Mouse (Mus musculus) spleen, adult 2 months (tissue): ENCODE data around the gene Wdfy3. TPM values are rescaled to one million over a fixed set of nuclear protein-coding genes. Genes with fewer than 3 reads are reported as not detected.

Source experiments
- DNase-seq, 2 experiments: peaks; one replicate each; pipeline versions ENCODE4 v3.0.0 to v3.0.0-alpha.2; 2012 to 2021; ENCODE audit warnings: low spot score in 2 of 2, low read depth in 1 of 2
- H3K27ac ChIP-seq: fragments of 200-500 bp; 2 replicates; pipeline ENCODE4 v1.5.1; 2012; ENCODE audit warnings: low read length, inconsistent platforms; ENCODE audit not compliant: insufficient read depth
- H3K27me3 ChIP-seq: fragments of 200-500 bp; 2 replicates; pipeline ENCODE4 v1.6.1; 2012; ENCODE audit warnings: mild to moderate bottlenecking, moderate library complexity, low read length, inconsistent platforms; ENCODE audit not compliant: control insufficient read depth, insufficient read depth
- H3K36me3 ChIP-seq: fragments of 200-500 bp; 2 replicates; pipeline ENCODE4 v1.6.1; 2012; ENCODE audit warnings: mild to moderate bottlenecking, low read length, inconsistent platforms; ENCODE audit not compliant: control insufficient read depth, insufficient read depth
- H3K4me1 ChIP-seq: fragments of 200-500 bp; 2 replicates; pipeline ENCODE4 v1.6.1; 2011; ENCODE audit warnings: inconsistent platforms; ENCODE audit not compliant: control insufficient read depth, insufficient read depth, insufficient read length
- H3K4me3 ChIP-seq: fragments of 200-500 bp; 2 replicates; pipeline ENCODE4 v1.5.1; 2011; ENCODE audit warnings: mild to moderate bottlenecking, inconsistent platforms; ENCODE audit not compliant: insufficient read depth, insufficient read length; ENCODE audit errors: extremely low read depth
- CTCF ChIP-seq: fragments of 200-500 bp; IDR thresholded peaks from 2 replicates; pipeline ENCODE4 v1.5.1; 2011; ENCODE audit warnings: mild to moderate bottlenecking, inconsistent platforms; ENCODE audit not compliant: insufficient read depth, insufficient read length, insufficient replicate concordance; ENCODE audit errors: extremely low read depth
- POLR2A ChIP-seq: fragments of 200-500 bp; IDR thresholded peaks from 2 replicates; pipeline ENCODE4 v1.6.1; 2011; ENCODE audit warnings: low read depth, low read length, inconsistent platforms
- WGBS: fragments of 180-500 bp; shearing (Covaris S2); methylation state at CpG from one replicate; pipeline ENCODE4 v1.1.7; 2018; 5-methylcytosine and 5-hydroxymethylcytosine counted together
- polyA plus RNA-seq: library from polyadenylated mRNA; depleted of rRNA; stranded (reverse); fragments of >200 nt; gene quantifications from 2 replicates; pipeline ENCODE4 v1.2.3, GENCODE M21; 2012

Gene Wdfy3
- polyA plus RNA-seq, 1 experiment: 12.0 TPM

DNA sequence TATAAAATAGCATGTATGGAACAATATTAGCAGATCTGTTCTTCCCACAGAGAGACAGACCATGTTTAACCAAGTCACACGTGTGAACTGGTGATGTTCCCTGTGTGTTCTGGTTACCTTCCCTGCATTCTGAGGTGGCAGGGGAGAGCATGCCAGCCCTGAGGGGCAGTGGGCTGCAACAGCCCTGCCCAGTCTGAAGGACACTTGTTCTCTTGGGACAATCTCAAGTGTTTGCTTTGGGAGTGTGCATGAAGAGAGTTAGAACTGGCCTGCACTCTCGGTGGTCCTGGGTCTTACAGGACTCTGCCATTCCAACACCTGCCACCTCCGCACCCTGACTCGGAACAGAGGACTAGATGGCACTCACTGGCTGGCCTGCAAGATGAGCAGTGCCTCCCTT lies 193.5 kb downstream of the Wdfy3 start:
- no peaks in the 10 kb centered on the region for H3K36me3 ChIP-seq
- no peak overlapping the region for H3K4me3 ChIP-seq
- DNase-seq: no peak
- no peaks in the 10 kb centered on the region for H3K4me1 ChIP-seq
- no peaks in the 10 kb centered on the region for H3K27me3 ChIP-seq
- no peak overlapping the region for H3K27ac ChIP-seq
- TF ChIP-seq CTCF (no peak), POLR2A (no peak)
- 91% methylated on average over 4 of the region's 4 CpGs for WGBS

DNA sequence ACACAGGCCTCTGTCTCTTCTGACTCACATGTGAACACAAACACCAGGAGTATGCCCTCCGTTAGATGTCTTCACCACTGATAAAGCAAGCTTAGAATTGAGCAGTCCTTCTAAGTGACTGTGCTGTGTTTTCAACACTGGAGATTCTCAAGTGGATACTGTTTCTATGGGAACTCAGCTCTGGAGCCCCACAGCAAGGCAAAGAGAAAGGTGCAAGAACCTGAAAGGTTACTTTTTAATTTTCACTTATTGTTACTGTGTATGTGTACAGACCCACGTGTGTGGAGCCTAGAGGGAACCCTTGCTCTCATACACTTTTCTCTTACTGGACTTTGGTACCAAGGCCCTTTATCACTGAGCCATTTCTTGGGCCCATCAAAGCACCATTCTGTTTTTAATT lies 203.0 kb downstream of the Wdfy3 start:
- WGBS: 75% methylated on average over 2 of the region's 2 CpGs
- Histone ChIP-seq H3K36me3 (no peaks in the 10 kb centered on the region), H3K4me1 (no peaks in the 10 kb centered on the region), H3K27me3 (no peaks in the 10 kb centered on the region), H3K27ac (no peak overlapping the region), H3K4me3 (no peak overlapping the region)
- TF ChIP-seq CTCF (no peak), POLR2A (no peak)
- DNase-seq: no peak

DNA sequence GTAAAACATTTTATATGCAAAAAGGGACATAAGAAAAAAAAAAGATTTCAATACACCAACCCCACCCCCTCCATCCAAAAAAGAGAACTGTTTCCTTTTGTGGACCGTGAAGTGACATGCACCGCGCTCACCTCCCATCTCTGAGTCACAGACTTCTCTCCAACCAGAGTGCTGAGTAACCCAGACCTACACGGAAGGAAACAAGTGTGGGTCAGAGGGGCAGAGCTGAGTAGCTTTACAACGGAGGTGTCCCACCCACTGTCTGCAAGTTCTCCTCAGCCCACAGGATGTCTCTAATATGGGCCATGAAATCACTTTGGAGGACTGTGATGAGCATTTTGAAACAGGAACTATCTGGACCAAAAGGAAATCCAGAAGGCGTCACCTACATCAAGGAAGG lies 205.8 kb downstream of the Wdfy3 start:
- no peaks in the 10 kb centered on the region for H3K4me1 ChIP-seq
- H3K36me3 ChIP-seq: no peaks in the 10 kb centered on the region
- no peak for DNase-seq
- no peak for TF ChIP-seq CTCF
- no peak for TF ChIP-seq POLR2A
- no peak overlapping the region for H3K27ac ChIP-seq
- no peak overlapping the region for H3K4me3 ChIP-seq
- WGBS: 36% methylated on average over 6 of the region's 6 CpGs
- H3K27me3 ChIP-seq: no peaks in the 10 kb centered on the region

DNA sequence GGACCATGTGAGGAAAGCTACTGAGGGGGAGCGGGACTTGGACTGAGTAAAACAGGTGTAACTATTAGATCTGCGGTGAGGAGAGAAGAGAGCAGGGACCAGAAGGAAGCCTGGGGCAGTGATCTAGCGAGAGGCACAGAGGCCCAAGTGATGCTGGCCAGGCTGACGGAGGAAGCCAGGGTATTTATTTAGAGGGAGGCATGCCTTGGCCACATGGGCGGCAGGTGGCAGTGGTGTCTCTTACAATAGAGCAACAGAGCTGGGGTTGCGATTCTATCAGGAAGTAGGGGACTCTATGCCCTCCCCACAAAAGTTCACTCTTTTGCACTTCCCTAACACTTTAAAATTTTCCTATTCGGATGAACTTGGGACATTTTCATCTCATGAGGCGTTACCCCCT lies 207.1 kb downstream of the Wdfy3 start:
- H3K27ac ChIP-seq: no peak overlapping the region
- 92% methylated on average over 8 of the region's 8 CpGs for WGBS
- no peaks in the 10 kb centered on the region for H3K4me1 ChIP-seq
- no peak for DNase-seq
- no peaks in the 10 kb centered on the region for H3K36me3 ChIP-seq
- TF ChIP-seq POLR2A: no peak
- TF ChIP-seq CTCF: no peak
- no peak overlapping the region for H3K4me3 ChIP-seq
- no peaks in the 10 kb centered on the region for H3K27me3 ChIP-seq

DNA sequence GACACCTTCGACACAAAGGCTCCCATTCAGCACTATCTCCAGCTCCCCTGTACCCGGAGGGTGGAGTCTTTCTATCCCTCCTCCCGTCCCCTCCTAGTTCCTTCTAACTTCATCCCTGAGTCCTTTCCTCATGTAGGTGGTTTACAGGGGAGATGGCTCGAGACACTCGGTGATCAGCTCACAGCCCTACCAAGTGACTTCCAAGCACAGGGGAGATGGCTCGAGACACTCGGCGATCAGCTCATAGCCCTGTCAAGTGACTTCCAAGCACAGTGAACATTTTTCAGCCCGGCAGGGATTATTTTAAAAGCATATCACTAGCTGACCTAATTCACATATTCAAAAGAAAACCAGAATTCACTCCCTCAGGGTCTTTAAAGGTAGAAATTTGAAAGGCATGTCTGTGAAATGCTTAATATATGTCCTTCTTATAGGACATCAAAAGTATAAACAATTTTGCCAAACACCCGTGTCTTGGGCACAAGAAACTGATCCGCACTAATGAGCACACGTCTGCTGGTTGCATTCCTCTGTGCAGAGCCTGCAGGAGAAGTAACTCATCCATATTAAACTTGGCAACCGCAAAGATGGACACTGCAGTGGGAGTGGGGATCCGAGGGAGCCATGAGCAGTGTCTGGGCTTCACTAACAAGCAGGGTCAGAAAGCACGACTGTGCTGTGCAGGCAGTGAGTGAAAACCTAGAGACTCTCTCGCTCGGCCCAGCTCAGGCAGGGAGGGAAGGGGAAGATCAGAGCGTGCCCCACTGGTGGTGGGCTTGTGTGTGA lies 207.7 kb downstream of the Wdfy3 start:
- Histone ChIP-seq H3K4me1 (no peaks in the 10 kb centered on the region), H3K36me3 (no peaks in the 10 kb centered on the region), H3K27ac (no peak overlapping the region), H3K4me3 (no peak overlapping the region), H3K27me3 (no peaks in the 10 kb centered on the region)
- 91% methylated on average over 18 of the region's 18 CpGs for WGBS
- no peak for DNase-seq
- TF ChIP-seq CTCF (no peak), POLR2A (no peak)

DNA sequence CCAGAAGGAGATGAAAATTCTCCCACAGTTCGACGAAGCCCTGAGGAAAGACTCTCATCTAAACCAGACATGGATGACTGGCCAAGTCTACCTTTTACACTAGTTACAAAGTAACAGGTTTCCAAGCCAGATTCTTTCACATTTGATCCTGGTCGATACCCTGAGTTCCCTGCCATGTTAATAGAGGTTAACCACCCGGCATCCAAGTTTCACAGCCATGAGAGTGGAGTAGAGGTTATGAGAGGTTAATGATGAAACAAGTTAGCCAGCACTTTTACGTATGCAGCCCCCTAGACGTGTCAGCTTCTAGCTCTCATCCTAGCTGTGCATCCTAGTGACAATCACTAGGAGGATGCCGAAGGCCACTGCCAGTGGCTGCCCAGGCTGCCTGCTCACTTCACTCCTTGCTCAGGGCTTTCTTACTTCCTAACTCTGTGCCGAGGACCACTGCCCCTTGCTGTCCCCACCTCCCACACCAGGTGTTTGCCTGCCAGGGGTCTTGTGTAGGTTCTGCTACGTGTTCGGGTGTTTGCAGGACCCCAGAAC lies 210.8 kb downstream of the Wdfy3 start:
- Histone ChIP-seq H3K36me3 (peaks cover 3% of the 10 kb centered on the region; the same call in 1 of the 2 replicates), H3K27ac (no peak overlapping the region)
- no peak for DNase-seq

DNA sequence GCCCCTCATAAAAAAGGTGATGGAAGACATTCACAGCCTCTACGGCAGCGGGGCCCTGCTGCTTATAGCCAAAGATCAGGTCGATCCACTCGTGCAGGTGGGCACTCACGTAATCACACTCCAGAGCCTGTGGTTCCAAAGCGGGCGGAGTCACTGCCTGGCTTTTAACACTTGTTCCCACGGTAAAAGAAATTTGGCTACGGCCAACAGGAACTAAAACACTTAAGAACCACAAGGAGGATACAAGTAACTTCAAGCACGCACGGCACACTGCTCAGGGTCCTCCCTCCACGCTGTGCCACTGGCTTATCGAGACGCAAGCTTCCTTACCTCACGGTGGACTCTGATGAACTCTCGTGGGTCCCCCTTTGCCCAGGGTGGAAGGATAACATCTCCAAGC lies 214.2 kb downstream of the Wdfy3 start:
- TF ChIP-seq CTCF: no peak
- no peak for TF ChIP-seq POLR2A
- H3K4me3 ChIP-seq: no peak overlapping the region
- no peak for DNase-seq
- no peaks in the 10 kb centered on the region for H3K4me1 ChIP-seq
- H3K27ac ChIP-seq: no peak overlapping the region
- peaks cover 3% of the 10 kb centered on the region; the same call in 1 of the 2 replicates for H3K36me3 ChIP-seq
- H3K27me3 ChIP-seq: no peaks in the 10 kb centered on the region
- WGBS: 90% methylated on average over 16 of the region's 16 CpGs

More for the DNA sequence above, 210.8 kb downstream of the Wdfy3 start:
- Histone ChIP-seq H3K27me3 (no peaks in the 10 kb centered on the region), H3K4me3 (no peak overlapping the region), H3K4me1 (no peaks in the 10 kb centered on the region)
- TF ChIP-seq CTCF: no peak
- TF ChIP-seq POLR2A: no peak
- WGBS: 92% methylated on average over 10 of the region's 10 CpGs
